Mouse (Mus musculus) intestine, postnatal 0 days (tissue): ENCODE measurements around the gene Chchd6. TPM values are rescaled to one million over a fixed set of nuclear protein-coding genes. Genes with fewer than 3 reads are reported as not detected.

Experiments used
- ATAC-seq: fragments of 200-750 bp; cut with Nextera tagmentation; 2 replicates; pipeline ENCODE4 v1.8.0; 2017; ENCODE audit warnings: mild to moderate bottlenecking, moderate TSS enrichment, moderate library complexity
- H3K27ac ChIP-seq: fragments of 300-500 bp; sonication (generic); 2 replicates; pipeline ENCODE4 v1.5.1; 2014; ENCODE audit warnings: mild to moderate bottlenecking, low read depth, low read length, moderate library complexity
- H3K27me3 ChIP-seq: fragments of 300-500 bp; sonication (generic); replicated peaks from 2 replicates; pipeline ENCODE4 v1.6.1; 2014; ENCODE audit warnings: low read length, mixed read lengths; ENCODE audit not compliant: control insufficient read depth, insufficient read depth
- H3K36me3 ChIP-seq: fragments of 300-500 bp; sonication (generic); 2 replicates; pipeline ENCODE4 v1.6.1; 2014; ENCODE audit warnings: mild to moderate bottlenecking, moderate library complexity; ENCODE audit not compliant: control insufficient read depth, insufficient read depth
- H3K4me1 ChIP-seq: fragments of 300-500 bp; sonication (generic); replicated peaks from 2 replicates; pipeline ENCODE4 v1.6.1; 2014; ENCODE audit warnings: antibody characterized with exemption, low read length, mixed read lengths; ENCODE audit not compliant: control insufficient read depth, insufficient read depth
- H3K4me2 ChIP-seq: fragments of 300-500 bp; sonication (generic); replicated peaks from 2 replicates; pipeline ENCODE4 v1.6.1; 2014; ENCODE audit warnings: low read depth, mild to moderate bottlenecking, moderate library complexity
- H3K4me3 ChIP-seq: fragments of 300-500 bp; sonication (generic); 2 replicates; pipeline ENCODE4 v1.5.1; 2014; ENCODE audit warnings: low read depth, low read length
- H3K9ac ChIP-seq: fragments of 300-500 bp; sonication (generic); 2 replicates; pipeline ENCODE4 v1.6.1; 2014; ENCODE audit warnings: mild to moderate bottlenecking, low read depth, low read length
- H3K9me3 ChIP-seq: fragments of 300-500 bp; sonication (generic); 2 replicates; pipeline ENCODE4 v1.6.1; 2016; ENCODE audit warnings: mixed run types; ENCODE audit not compliant: control insufficient read depth
- CTCF ChIP-seq: sonication (generic); IDR thresholded peaks from 2 replicates; pipeline ENCODE4 v1.5.1; 2016; ENCODE audit warnings: low read depth, mild to moderate bottlenecking, control low read depth, antibody characterized with exemption, moderate library complexity
- WGBS: fragments of 180-500 bp; shearing (Covaris S2); extraction: QIAGEN DNeasy Blood & Tissue Kit; methylation state at CpG from one replicate; pipeline ENCODE4 v1.1.7; 2014; 5-methylcytosine and 5-hydroxymethylcytosine counted together
- polyA plus RNA-seq: library from polyadenylated mRNA; unstranded; fragments of >200 nt; fragmentation: Nextera tagmentation; extraction: Ambion mirVana; gene quantifications from 2 replicates; pipeline ENCODE4 v1.2.1, GENCODE M21; 2015

Gene Chchd6
- polyA plus RNA-seq, 1 experiment from 2014 or later = 15.5 TPM

- no peak for TF ChIP-seq CTCF
- H3K36me3 ChIP-seq = no peaks in the 10 kb centered on the region
- H3K4me3 ChIP-seq = no peak overlapping the region
- no peak for ATAC-seq
- H3K4me1 ChIP-seq = peaks cover 3% of the 10 kb centered on the region; the same call in 1 of the 2 replicates
- WGBS = 76% methylated on average over 1 of the region's 1 CpGs
- H3K9ac ChIP-seq = no peak overlapping the region
- no peak overlapping the region for H3K27ac ChIP-seq
- H3K27me3 ChIP-seq = no peaks in the 10 kb centered on the region
- H3K4me2 ChIP-seq = no peak overlapping the region
- H3K9me3 ChIP-seq = no peaks in the 10 kb centered on the region
These were observed 39.5 kb downstream of the Chchd6 start for GRCm38 (mm10) chr6:89555971-89556370.

- no peak for TF ChIP-seq CTCF
- Histone ChIP-seq H3K27me3 (no peaks in the 10 kb centered on the region), H3K4me2 (no peak overlapping the region), H3K4me1 (peaks cover 3% of the 10 kb centered on the region; the same call in 1 of the 2 replicates), H3K36me3 (no peaks in the 10 kb centered on the region), H3K27ac (no peak overlapping the region), H3K9me3 (no peaks in the 10 kb centered on the region), H3K9ac (no peak overlapping the region), H3K4me3 (no peak overlapping the region)
- ATAC-seq = no peak
- 79% methylated on average over 5 of the region's 5 CpGs for WGBS
These were observed 41.4 kb downstream of the Chchd6 start for GRCm38 (mm10) chr6:89554029-89554428.

GRCm38 (mm10) chr6:89553012-89553704, 42.3 kb downstream of the Chchd6 start:
- Histone ChIP-seq H3K27me3 (no peaks in the 10 kb centered on the region), H3K9me3 (no peaks in the 10 kb centered on the region), H3K27ac (no peak overlapping the region), H3K4me1 (peaks cover 3% of the 10 kb centered on the region; the same call in 1 of the 2 replicates), H3K9ac (no peak overlapping the region), H3K4me3 (no peak overlapping the region), H3K4me2 (no peak overlapping the region), H3K36me3 (no peaks in the 10 kb centered on the region)
- peak; percentile 98 for TF ChIP-seq CTCF
- no peak for ATAC-seq
- 6% methylated on average over 4 of the region's 4 CpGs for WGBS

- no peak for TF ChIP-seq CTCF
- no peak for ATAC-seq
- 90% methylated on average over 6 of the region's 6 CpGs for WGBS
These were observed 43.0 kb downstream of the Chchd6 start for GRCm38 (mm10) chr6:89552321-89553011.

GRCm38 (mm10) chr6:89549157-89549556, 46.3 kb downstream of the Chchd6 start:
- Histone ChIP-seq H3K27me3 (no peaks in the 10 kb centered on the region), H3K4me3 (no peak overlapping the region), H3K4me2 (no peak overlapping the region), H3K27ac (no peak overlapping the region), H3K36me3 (no peaks in the 10 kb centered on the region), H3K9ac (no peak overlapping the region), H3K9me3 (no peaks in the 10 kb centered on the region), H3K4me1 (no peaks in the 10 kb centered on the region)
- WGBS = 68% methylated on average over 3 of the region's 3 CpGs
- no peak for ATAC-seq
- no peak for TF ChIP-seq CTCF

More at GRCm38 (mm10) chr6:89552321-89553011, 43.0 kb downstream of the Chchd6 start:
- no peak overlapping the region for H3K4me2 ChIP-seq
- H3K27ac ChIP-seq = no peak overlapping the region
- H3K4me3 ChIP-seq = no peak overlapping the region
- no peak overlapping the region for H3K9ac ChIP-seq
- peaks cover 1% of the 10 kb centered on the region; the same call in 1 of the 2 replicates for H3K4me1 ChIP-seq
- H3K36me3 ChIP-seq = no peaks in the 10 kb centered on the region
- H3K27me3 ChIP-seq = no peaks in the 10 kb centered on the region
- H3K9me3 ChIP-seq = no peaks in the 10 kb centered on the region

- WGBS = 73% methylated on average over 3 of the region's 3 CpGs
- TF ChIP-seq CTCF = no peak
- ATAC-seq = no peak
- Histone ChIP-seq H3K36me3 (no peaks in the 10 kb centered on the region), H3K4me1 (no peaks in the 10 kb centered on the region), H3K27ac (no peak overlapping the region), H3K4me3 (no peak overlapping the region), H3K4me2 (no peak overlapping the region), H3K27me3 (no peaks in the 10 kb centered on the region), H3K9ac (no peak overlapping the region), H3K9me3 (no peaks in the 10 kb centered on the region)
These were observed 47.5 kb downstream of the Chchd6 start for GRCm38 (mm10) chr6:89547951-89548350.
